Mouse (Mus musculus) adrenal gland, postnatal 14 days (tissue): ENCODE results near the gene Gramd1b. TPM values are rescaled to one million over a fixed set of nuclear protein-coding genes. Genes with fewer than 3 reads are reported as not detected.
"Not testable (repeated sequence)": the region's sequence is repeated elsewhere in the genome, so short reads cannot be mapped to it uniquely, and the experiment has no call there.

Experiments used
- DNase-seq: peaks from one replicate; pipeline ENCODE4 v3.0.0; 2021; ENCODE audit warnings: mixed read lengths
- total RNA-seq: library from RNA; stranded (reverse); gene quantifications from 2 replicates; pipeline ENCODE4 v1.2.3, GENCODE M21; 2021

Gramd1b gene
- total RNA-seq, 1 experiment from 2014 or later: 489 TPM

DNA sequence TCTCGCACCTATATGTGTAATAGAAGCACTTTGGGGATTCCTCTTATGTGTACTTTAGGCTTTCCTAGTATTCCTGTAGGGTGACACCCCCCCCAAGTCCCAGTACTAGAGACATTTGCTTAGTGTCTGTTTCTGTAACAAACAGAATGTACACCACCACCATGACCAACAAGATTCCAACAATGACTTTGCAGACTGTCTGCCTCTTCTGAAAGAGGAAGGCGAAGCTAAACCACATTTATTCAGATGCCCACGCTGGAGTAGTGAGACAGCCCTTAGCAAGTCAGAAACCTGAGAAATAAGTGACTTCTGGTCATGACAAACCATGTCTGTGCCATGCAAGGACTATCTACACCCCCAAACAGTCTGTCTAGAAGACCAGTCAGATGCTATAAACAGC lies 11.9 kb downstream of the Gramd1b start:
- no peak for DNase-seq

DNA sequence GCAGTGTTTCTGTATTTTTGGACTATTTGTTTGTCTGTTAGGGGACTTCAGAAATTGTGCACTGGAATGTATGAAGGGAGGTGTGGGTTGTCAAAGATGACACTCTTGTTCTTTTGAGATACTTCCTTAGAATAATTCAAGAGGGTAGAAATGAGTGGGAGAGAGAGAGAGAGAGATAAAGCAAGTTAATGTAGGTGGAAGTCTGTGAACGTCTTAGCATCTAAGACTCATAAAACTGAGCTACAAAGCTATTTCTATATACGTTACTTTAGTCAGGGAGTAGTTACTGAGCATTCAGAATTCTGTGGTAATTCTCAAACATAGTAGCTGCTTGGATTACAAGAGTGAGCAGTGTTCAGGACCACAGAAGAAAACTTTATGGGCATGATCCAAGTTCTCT lies 19.2 kb downstream of the Gramd1b start:
- no peak for DNase-seq

DNA sequence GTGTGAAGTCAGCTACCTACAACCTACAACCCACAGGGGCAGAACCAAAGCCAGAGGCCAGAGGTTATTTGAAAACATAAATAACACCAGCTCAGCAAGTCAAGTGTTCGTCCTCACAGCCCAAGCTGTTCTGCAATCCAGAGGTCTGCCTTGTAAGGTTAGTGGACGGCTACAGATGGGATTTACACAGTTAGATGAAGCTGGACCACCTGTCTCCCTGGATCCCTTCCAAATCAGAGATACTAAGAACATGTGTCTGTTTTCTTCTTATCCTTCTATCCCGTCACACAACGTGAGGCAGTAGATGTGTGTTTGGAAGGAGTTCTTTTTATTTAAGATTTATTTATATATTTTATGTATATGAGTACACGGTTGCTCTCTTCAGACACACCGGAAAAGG lies 21.7 kb downstream of the Gramd1b start:
- DNase-seq: no peak

DNA sequence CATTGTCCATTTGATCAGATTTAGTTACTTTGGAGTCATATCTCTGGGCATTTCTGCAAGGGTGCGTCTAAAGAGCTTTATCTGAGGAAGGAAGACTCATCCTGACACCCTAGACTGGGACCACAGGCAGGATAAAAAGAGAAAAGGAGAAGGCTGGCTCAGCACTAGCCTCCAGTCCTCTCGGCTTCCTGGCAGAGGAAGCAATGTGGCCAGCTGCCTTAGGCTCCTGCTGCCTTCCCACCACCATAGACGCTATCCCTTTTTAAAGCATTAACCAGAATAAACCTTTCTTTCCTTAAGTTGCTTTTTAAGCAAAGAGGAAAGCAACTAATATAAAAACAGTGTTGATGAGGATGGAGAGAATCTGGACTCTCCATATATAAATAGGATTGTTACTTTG lies 24.6 kb downstream of the Gramd1b start:
- DNase-seq: no peak

DNA sequence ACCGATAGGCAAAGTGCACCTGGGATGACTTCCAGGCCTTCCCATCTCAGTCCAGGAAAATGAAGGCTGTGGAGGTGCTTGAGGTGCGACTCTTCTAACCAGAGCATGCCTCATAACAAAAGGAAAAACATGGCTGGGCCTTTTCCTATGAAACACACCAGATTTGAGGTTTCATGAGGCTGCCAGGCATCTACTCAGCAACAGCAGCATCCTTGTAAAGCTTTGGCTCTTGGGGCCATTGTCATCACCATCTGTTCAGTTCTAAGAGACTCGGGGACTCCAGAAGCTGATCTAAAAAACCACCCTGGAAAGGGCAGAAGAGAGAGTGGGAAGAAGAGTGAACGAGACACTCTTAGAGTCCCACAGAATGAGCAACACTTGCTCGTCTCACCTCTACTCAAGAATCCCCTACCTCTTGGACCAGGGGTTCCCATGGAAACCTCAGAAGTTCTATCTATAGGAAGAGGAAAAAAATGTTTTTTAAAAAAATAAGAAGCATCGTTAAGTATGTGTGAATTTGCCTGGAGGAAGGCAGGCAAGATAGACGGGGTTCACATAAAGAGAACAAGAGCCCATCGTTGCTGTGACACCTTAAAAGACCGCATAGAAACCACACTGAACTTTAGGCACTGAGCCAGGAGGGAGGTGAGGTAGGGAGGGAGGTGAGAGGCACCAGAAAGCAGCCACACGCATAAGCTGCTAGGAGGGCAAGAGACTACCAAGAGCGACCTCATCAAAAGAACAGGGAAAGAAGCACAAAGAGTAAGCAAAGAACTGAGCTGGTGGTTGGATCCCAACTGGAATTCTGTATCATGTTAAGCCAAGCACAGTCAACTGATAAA lies 25.5 kb downstream of the Gramd1b start:
- DNase-seq: no peak

DNA sequence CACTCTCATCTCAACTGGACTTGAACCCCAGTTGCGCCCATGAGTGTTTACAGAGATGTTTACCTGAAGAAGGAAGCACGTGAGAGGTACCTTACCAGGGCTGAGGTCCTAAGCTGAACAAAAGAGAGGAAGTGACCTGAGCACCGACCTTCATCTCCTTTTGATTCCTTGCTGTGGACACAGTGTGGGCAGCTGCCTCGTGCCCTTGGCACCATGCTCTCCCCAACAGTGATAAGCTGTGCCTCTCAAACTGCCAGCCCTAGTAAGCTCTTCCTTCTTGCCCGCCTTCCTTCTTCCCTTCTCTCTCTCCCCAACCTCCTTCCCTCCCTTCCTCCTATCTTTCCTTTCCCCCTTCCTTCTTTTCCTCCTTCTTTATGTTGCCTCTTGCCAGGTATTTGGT lies 26.3 kb downstream of the Gramd1b start:
- no peak for DNase-seq

DNA sequence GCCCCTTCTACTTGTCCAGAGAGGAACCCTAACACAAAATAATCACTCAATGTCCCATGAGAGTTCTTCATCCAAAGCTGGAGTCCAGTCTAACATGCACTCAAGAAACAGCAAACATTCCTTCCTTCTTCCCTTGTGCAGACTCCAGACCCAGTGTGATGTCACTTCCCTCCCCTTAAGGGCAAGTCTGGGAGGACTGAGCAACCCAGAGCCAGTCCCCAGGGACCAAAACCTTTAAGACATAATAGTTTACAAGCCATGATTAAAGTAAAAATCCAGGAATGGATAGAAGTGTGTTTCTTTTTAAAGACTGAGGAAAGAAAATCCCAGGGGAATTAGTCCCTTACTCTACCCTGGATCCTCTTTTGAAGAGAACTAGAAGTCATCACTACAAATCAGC lies 30.5 kb downstream of the Gramd1b start:
- no peak for DNase-seq

DNA sequence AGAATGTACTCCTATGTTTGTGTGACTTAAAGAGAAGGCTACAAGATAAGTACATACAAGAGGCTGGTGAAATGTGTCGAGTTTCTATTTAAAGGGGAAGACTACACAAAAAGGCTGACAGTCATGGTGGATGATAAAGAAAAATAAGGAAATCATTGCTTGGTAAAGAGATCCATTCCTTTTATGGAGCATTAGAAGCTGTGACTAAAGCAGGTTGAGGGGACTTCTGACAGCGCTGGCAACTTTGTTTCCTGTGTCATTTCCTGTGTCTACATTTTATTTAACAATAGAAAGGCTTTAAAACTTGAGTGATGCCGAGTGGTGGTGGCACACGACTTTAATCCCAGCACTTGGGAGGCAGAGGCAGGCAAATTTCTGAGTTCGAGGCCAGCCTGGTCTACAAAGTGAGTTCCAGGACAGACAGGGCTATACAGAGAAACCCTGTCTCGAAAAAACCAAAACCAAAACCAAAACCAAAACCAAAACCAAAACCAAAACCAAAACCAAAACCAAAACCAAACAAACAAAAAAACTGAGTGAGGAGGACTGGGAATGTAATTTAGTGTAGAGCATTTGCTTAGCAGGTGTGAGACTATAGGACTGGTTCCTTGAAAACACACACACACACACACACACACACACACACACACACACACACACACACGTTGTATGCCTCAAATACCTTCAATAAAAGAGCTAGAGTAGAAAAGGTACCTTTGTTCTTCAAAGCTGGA lies 48.7 kb downstream of the Gramd1b start:
- not testable (repeated sequence) for DNase-seq

DNA sequence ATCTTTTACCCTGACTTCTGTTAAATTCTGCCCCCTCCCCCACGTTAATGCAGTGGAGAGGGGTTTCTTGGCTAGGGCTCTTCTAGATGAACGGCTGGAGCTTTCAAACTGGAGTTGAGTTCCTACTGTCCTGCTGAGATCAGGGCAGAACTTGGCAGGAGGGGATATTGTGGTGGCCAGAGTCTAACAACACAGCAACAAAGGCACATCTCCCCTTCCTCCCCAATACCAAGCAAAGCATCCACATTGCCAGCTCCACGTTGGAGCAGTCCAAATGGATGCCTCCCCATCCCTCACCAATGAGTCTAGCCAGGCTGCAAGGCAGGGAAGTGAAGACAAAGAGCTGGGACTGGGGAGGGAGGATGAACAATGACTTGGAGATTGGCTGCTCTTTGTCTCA lies 49.9 kb downstream of the Gramd1b start:
- DNase-seq: no peak

DNA sequence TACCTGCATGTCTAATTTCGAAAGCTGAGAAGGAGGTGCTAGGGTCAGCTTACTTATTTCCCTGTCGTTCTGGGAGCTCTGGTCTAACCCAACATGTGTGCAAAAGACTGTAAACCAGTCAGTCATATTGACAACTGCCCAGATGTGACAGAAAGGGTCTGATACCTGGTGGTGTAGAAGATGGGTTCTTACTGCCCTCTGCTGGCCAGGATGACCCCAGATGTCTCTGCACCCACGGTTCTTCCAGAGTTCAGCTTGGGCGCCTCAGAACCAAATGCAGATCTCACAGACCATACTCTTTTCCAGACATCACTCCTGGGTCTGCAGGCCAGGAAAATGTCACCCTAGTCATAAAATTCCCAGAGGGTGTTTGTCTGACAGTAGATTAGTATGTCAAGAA lies 51.9 kb downstream of the Gramd1b start:
- peak; percentile 84 for DNase-seq

DNA sequence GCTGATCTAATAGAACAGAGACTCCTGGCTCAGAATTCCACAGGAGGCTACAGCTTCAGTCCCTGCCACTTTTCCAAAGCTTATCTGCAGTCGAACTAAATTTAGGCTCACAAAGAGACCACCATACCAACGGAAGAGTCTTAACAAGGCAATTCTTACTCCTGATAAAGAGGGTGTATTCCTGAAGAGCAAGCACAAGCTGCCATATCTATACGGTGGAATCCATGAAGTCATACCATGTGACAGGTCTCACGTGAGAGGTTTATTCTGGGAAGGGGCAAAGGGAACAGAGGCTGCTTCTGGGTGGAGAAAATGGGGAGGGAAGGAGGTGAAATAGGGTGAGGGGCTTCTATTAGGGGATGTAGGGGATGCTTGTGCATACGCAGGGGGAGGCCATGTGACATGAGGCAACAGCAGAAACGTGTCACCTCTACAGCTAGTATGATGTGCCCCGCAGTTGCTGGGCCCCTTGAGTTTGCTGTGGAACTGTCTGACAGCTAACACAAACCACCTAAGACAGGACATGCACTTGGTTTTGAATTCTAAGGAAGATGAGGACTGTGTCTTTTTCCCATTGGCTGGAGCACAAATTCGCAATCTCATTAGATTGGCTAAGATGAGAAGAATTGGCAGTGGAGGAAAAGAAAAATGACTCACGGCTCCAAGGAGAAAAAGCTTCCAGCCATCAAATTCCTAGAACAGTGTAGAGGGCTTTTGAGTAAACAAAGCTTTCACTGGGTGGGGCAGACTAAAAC lies 52.9 kb downstream of the Gramd1b start:
- DNase-seq: no peak

DNA sequence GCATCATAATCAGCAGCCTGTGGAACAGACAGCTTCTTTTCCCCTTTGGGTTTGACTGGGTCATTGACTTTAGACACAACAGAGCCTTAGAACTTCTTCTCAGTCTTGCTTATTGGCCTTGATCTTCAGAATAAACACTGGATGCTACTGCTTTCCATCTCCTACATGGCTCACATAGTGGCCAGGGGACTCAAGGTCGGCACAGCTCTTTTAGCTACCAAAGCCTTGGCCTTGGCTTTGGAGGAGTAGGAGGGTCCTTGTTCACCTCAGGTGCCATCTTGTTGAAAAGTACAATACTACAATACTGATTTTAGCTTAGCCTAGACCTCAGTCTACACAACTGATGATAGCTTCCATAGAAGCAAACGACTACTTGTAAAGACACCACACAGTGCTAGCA lies 53.6 kb downstream of the Gramd1b start:
- peak; percentile 40 for DNase-seq

DNA sequence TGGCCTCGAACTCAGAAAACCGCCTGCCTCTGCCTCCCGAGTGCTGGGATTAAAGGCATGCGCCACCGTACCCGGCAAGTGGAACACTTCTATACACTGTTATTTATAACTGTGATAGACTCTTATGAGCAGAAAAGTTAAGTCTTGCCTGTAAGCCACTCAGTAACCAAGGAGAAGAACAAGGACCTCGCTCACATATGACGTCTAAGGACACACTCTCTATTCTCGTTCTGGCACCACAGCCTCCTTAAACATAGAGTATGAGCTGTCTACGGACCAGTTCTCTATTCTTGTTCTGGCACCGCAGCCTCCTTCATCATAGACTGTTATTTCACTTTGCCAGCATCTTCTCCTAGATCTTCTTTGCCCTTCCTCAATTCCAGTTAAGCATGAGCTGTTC lies 55.1 kb downstream of the Gramd1b start:
- DNase-seq: no peak

DNA sequence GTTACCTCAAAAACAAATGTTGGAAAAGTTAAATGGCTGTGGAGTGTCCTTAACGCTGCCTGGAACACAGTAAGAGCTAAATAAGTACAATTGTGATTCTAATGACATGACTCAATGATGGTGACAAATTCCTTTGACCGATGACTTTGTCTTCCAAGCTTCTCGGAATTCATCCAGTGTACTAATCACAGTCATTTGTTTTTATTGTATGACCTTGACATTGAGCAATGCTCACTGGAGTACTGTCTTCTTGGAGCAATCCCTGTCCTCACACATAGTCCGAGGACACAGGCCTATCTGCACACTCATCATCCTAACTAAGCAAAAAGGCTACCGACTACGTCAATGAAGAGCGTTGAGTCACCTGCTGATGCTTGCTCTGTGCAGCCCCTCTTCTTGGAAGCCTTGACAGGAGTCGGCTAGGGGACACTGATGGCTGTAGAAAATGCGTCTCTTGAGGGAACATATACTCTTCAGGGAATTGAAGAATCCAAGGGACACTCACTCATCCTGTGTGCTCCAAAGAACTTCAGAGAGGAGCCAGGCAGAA lies 58.1 kb downstream of the Gramd1b start:
- peak; percentile 60 for DNase-seq

DNA sequence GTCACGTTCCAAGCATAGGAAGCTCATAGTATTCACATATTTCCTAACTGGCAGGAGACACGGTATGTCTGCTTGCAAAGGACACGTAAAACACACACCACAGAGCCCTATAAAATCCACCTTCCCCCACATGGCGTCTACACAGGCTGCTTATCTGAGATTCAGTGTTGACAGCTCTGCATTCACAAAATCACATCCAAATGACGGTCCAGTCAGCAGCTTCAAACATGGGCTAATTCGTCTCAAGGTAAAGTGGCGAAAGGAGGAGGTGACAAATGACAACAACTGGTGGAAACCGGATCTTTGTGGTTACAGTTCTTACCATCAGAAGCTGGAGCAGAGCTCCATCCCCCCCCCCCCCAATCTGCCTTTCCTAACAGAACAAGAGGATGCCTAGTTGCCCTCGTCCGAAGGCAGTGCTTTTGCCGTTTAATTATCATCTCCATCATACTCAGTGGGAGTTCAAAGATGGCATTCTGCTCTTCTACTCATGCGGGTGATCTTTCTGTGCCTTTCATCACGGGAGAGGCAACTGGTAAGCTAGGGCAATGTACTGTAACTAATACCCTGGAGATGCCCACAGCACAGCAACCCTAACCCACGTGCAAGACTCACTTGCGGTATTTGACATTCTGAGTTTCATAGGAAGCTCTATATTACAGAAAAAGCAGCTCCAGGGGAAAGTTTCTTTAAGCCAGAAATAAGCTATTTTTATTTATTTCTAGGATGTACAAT lies 61.6 kb downstream of the Gramd1b start:
- no peak for DNase-seq

DNA sequence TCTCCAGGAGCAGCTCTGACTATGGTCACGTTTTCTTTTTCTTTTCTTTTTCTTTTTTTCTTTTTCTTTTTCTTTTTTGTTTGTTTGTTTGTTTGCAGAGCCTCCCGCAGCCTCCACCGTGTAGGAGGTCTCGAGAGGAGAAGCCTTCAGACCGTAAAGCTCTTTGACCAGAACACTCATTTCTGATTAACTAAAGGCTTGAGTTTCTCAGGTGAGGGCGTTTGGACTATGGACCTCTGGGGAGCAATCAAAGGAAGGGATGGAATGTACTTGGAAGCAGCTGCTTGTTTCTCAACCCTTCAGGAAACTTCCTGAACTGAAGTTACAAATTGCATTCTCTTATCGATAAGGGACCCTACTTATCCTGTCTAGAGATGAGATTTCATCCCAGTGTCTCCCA lies 64.4 kb downstream of the Gramd1b start:
- DNase-seq: no peak

DNA sequence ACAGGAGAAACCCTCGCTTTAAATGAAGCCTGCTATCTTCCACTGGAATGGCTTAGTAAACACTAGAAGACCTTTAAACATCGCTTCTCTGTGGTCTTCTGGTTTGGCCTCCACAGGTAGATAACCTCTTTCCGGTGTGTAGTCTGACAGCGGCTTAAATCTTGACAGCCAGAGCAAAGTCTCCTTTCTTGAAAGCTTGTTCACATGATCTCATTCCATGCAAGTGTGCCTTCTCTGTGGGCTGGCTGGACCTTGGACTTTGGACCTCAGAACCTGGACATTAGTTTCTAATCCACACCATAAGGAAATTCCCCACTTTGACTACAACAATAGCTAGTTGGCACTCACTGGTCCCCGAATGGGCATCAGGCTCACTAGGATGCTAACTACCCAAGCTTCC lies 65.6 kb downstream of the Gramd1b start:
- no peak for DNase-seq

DNA sequence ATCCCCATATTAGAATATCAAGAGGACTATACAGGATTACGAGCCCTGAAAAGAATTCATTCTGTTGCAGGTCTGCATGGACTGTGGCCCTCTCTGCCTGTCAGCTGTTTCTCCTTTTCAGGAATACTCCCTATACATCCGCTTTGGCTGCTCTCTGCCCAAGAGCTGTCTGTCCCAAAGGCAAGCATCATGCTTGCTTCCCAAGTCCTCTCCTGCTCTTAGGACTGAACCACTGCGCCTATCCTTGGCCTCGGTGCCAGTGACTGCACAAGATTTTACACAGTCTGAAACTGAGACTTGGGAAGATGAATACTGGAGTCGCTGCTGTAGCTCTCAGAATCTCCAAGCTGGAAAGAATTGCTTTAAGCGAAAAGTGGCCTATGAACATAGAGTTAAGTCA lies 68.8 kb downstream of the Gramd1b start:
- no peak for DNase-seq

DNA sequence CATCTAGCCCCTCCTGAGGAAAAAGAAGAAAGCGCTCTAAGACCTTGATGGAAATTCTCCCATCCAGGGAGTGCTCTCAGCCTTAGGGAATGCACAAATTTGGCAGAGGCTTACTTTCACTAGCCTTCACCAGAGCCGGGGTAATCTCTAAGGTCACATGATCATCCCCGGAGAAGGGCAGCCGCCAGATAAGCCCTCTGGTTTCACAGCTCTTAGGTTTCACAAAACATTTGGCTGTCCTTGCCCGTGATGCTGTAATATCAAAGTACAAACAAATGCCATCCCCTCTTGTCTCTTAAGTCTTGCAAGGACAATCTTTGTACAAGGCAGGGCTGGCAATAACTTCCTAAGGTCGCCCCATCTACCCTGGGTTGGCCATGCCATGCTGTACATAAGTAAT lies 70.4 kb downstream of the Gramd1b start:
- peak; percentile 81 for DNase-seq

DNA sequence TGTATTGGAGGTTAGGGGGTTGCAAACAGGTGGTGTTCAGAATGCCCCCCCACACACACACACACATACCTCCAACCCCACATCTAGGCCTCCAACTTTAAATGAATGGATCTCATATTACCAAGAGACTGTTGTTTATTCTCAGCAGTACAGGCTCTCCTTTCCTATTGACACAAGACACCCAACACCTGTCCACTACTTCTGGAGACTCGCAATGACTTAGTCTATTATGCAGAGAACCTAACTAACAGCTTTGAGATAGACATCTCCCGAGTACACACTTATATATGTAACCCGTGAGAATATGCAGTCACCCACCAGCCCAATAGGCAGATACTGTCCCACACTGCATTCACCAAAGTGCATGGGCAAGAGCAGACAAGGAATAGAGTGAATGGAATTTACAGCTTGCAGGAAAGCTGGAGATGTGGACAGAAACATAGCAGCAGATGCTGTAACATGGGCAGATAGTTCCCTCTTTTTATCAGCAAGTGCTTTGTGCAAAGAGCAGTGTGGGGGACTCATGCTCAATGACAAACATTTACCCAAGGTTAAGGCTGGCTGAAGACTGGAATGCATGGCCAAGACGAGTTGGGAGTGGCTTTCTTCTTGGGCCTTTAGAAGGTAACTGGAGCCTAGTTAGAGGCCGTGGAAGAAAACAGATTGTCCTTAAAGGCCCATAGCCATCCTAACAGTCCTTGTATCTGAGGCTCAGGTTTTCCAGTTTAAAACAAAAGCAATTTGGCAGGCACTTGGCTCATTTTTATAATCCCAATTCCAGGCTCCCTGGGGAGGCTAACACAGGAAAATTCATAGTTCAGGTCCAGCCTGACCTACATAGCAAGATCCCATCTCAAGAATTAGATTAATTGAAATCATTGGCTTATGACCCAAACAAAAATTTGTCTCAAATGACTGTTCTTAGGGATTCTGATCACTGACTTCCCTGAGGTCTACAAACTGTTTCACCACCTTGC lies 71.6 kb downstream of the Gramd1b start:
- no peak for DNase-seq
